Mouse (Mus musculus): ENCODE measurements at regions not wholly inside any gene's neighbourhood (a gene's known extent, or its start where the extent isn't known, plus 50 kb on each side); places are given as distances from the start of the nearest gene placed in this dataset.

- no peak for DNase-seq
Measured at GRCm38 (mm10) chr14:72850884-72851283, 141.1 kb upstream of the Fndc3a start.

GRCm38 (mm10) chr14:72848271-72848955 lies 138.6 kb upstream of the Fndc3a start:
- no peak for DNase-seq

- DNase-seq = no peak
Measured at GRCm38 (mm10) chr14:72847466-72847865, 137.7 kb upstream of the Fndc3a start.

- DNase-seq = no peak
Measured at GRCm38 (mm10) chr14:72845621-72846440, 136.0 kb upstream of the Fndc3a start.

GRCm38 (mm10) chr14:72844753-72845369 lies 135.1 kb upstream of the Fndc3a start:
- no peak for DNase-seq

- no peak for DNase-seq
Measured at GRCm38 (mm10) chr14:72841753-72842152, 131.9 kb upstream of the Fndc3a start.

- no peak for DNase-seq
Measured at GRCm38 (mm10) chr14:72835158-72835557, 125.4 kb upstream of the Fndc3a start.

- DNase-seq = no peak
Measured at GRCm38 (mm10) chr14:72829261-72829660, 119.5 kb upstream of the Fndc3a start.

- DNase-seq = no peak
Measured at GRCm38 (mm10) chr14:72825549-72825948, 115.7 kb upstream of the Fndc3a start.

GRCm38 (mm10) chr14:72822231-72822615 lies 112.4 kb upstream of the Fndc3a start:
- DNase-seq = no peak

- no peak for DNase-seq
Measured at GRCm38 (mm10) chr14:72821517-72822230, 111.9 kb upstream of the Fndc3a start.

GRCm38 (mm10) chr14:72819037-72819436 lies 109.2 kb upstream of the Fndc3a start:
- DNase-seq = no peak

GRCm38 (mm10) chr14:72817764-72818163 lies 108.0 kb upstream of the Fndc3a start:
- DNase-seq = no peak

GRCm38 (mm10) chr14:72816847-72817246 lies 107.0 kb upstream of the Fndc3a start:
- peak; percentile 10 for DNase-seq

- DNase-seq = no peak
Measured at GRCm38 (mm10) chr14:72809138-72809537, 99.3 kb upstream of the Fndc3a start.

GRCm38 (mm10) chr14:72807947-72808346 lies 98.1 kb upstream of the Fndc3a start:
- DNase-seq = no peak

- no peak for DNase-seq
Measured at GRCm38 (mm10) chr14:72807286-72807685, 97.5 kb upstream of the Fndc3a start.

- DNase-seq = no peak
Measured at GRCm38 (mm10) chr14:72806598-72806997, 96.8 kb upstream of the Fndc3a start.

GRCm38 (mm10) chr14:72803579-72803978 lies 93.8 kb upstream of the Fndc3a start:
- no peak for DNase-seq

GRCm38 (mm10) chr14:72790654-72791053 lies 80.9 kb upstream of the Fndc3a start:
- DNase-seq = no peak

- no peak for DNase-seq
Measured at GRCm38 (mm10) chr14:72786929-72787328, 77.1 kb upstream of the Fndc3a start.

- DNase-seq = peak; percentile 11
Measured at GRCm38 (mm10) chr14:72783248-72783647, 73.4 kb upstream of the Fndc3a start.

GRCm38 (mm10) chr14:72779446-72779845 lies 69.6 kb upstream of the Fndc3a start:
- DNase-seq = no peak

Data from right cerebral cortex, postnatal 14 days (tissue).